In genomic region chr5:52673341-52673740, GRCm38 (mm10) we compare ENCODE assay signal across 12 mouse cellular contexts.
"Had no signal": no experiment of that assay in that cellular context is flagged by ENCODE, and none has a peak within 500 bp of the region (broad histone marks: within the 10 kb centered on the region; RNA-seq: fewer than 3 reads in every experiment).

No protein-coding gene starts in this region.

- H3K9ac ChIP-seq: limb, embryonic 13.5 days; liver, embryonic 14.5 days; midbrain, embryonic 15.5 days; stomach, embryonic 15.5 days had no signal

- ATAC-seq: midbrain, embryonic 15.5 days had no signal

- H3K36me3 ChIP-seq: limb, embryonic 13.5 days; midbrain, embryonic 15.5 days; stomach, embryonic 15.5 days had no signal

- H3K27me3 ChIP-seq: limb, embryonic 13.5 days; midbrain, embryonic 15.5 days; stomach, embryonic 15.5 days had no signal

- H3K4me3 ChIP-seq: layer of hippocampus, adult 2 months; limb, embryonic 13.5 days; midbrain, embryonic 15.5 days; stomach, embryonic 15.5 days had no signal

- H3K4me2 ChIP-seq: limb, embryonic 13.5 days; midbrain, embryonic 15.5 days; stomach, embryonic 15.5 days had no signal

- H3K27ac ChIP-seq: layer of hippocampus, adult 2 months; limb, embryonic 13.5 days; liver, embryonic 14.5 days; midbrain, embryonic 15.5 days; stomach, embryonic 15.5 days had no signal

- DNase-seq: kidney, postnatal 10 days; kidney, postnatal 4 days; left cerebral cortex, postnatal 4 days; lung, adult 18-20 months; right cerebral cortex, postnatal 14 days; thymus, adult 2 months; thymus, postnatal 25 days had no signal

- H3K9me3 ChIP-seq: limb, embryonic 13.5 days; midbrain, embryonic 15.5 days; stomach, embryonic 15.5 days had no signal

- H3K4me1 ChIP-seq: stomach, embryonic 15.5 days had no signal
